Mouse (Mus musculus) layer of hippocampus, adult 6 months (tissue): ENCODE data around the gene Pam16. TPM values are rescaled to one million over a fixed set of nuclear protein-coding genes. Genes with fewer than 3 reads are reported as not detected.

Experiments
- long read RNA-seq, 2 experiments: library from polyadenylated mRNA; unstranded; transcript quantifications; one replicate each; pipeline ENCODE4 v2.0.0; 2019 to 2020
- polyA plus RNA-seq: library from polyadenylated mRNA; unstranded; fragments of <200 nt; fragmentation: Nextera tagmentation; gene quantifications from 2 replicates; pipeline ENCODE4 v1.2.3, GENCODE M21; 2021

The Pam16 gene
- polyA plus RNA-seq: 286 and 298 TPM in 2 replicates
- long read RNA-seq, experiment 1, transcript Pam16-201 (5 exons, 596 nt): major isoform, 108 of 122 reads
- long read RNA-seq, experiment 1, partial matches to known transcripts: 1 of 122 reads
- long read RNA-seq, experiment 1, other reads (novel, unspliced or antisense): 9 of 122 reads
- long read RNA-seq, experiment 2, transcript Pam16-201 (5 exons, 596 nt): major isoform, 20 of 22 reads
- long read RNA-seq, experiment 2, partial matches to known transcripts: 0 of 22 reads
- long read RNA-seq, experiment 2, other reads (novel, unspliced or antisense): 1 of 22 reads

GRCm38 (mm10) chr16:4624481-4625110, at the start of gene Pam16:
Gene Pam16 (minus strand): TSS chr16:4624988.

GRCm38 (mm10) chr16:4639831-4640237, 15.0 kb upstream of the Pam16 start, which contains the start of the genes Vasn and Dnaja3:
Gene Vasn (plus strand): TSS chr16:4639941.
Gene Dnaja3 (plus strand): TSS chr16:4639989.

GRCm38 (mm10) chr16:4593971-4594813, 30.6 kb downstream of the Pam16 start, which contains the start of gene Glis2:
Gene Glis2 (plus strand): TSS chr16:4594713.

Other genes starting within 250 kb of the Pam16 start
- gene Adcy9, start 204.5 kb downstream of the Pam16 start, polyA plus RNA-seq: 7.0 and 7.8 TPM in 2 replicates
- gene Srl, start 83.2 kb downstream of the Pam16 start, polyA plus RNA-seq: 5.0 and 6.8 TPM in 2 replicates
- 0.25 and 0.33 TPM in 2 replicates for gene Tfap4, start 65.1 kb downstream of the Pam16 start, polyA plus RNA-seq
- 1.0 and 1.1 TPM in 2 replicates for gene Glis2, start 30.3 kb downstream of the Pam16 start, polyA plus RNA-seq
- 3.2 and 4.1 TPM in 2 replicates for gene Vasn, start 15.0 kb upstream of the Pam16 start, polyA plus RNA-seq
- 71.2 and 71.7 TPM in 2 replicates for gene Dnaja3, start 15.0 kb upstream of the Pam16 start, polyA plus RNA-seq
- gene Coro7, start 54.8 kb upstream of the Pam16 start, polyA plus RNA-seq: 38.7 and 54.3 TPM in 2 replicates
- gene Nmral1, start 94.4 kb upstream of the Pam16 start, polyA plus RNA-seq: 24.5 and 25.1 TPM in 2 replicates
- 169 and 176 TPM in 2 replicates for gene Hmox2, start 101.4 kb upstream of the Pam16 start, polyA plus RNA-seq
- gene Cdip1, start 165.3 kb upstream of the Pam16 start, polyA plus RNA-seq: 195 and 210 TPM in 2 replicates
- not detected in 2 replicates for gene 4930562C15Rik, start 210.4 kb upstream of the Pam16 start, polyA plus RNA-seq